Comparison of ENCODE assay signal across 8 mouse cellular contexts in genomic region chr3:75861677-75862076, GRCm38 (mm10).
A peak's percentile ranks its signal among the peaks of the same experiment; 100 is the strongest.
DNase-seq lines count a peak whose midpoint lies in the region; ATAC-seq and TF ChIP-seq lines count a peak whose summit lies in the region.

No protein-coding gene starts in this region.

- H3K27ac ChIP-seq in hindbrain, embryonic 10.5 days: no peak overlapping the region
- no peak overlapping the region for H3K27ac ChIP-seq in hindbrain, embryonic 13.5 days
- no peak overlapping the region for H3K27ac ChIP-seq in ES-E14 (ENCODE audit: insufficient read depth, low read depth, low read length, poor library complexity, severe bottlenecking)
- H3K27ac ChIP-seq in cortical plate, adult 2 months (ENCODE audit: insufficient read depth, low read length): no peak overlapping the region

- in situ Hi-C loops in ES-E14 (cut with MboI; ENCODE audit: low sequenced_read_pairs in 2 of 2, unreplicated experiment in 2 of 2): loop anchor here in 1 of 2 experiments (10.0 kb wide), 1 partner anchor 647 kb away; no protein-coding TSS in a partner anchor

- H3K27me3 ChIP-seq in hindbrain, embryonic 10.5 days (ENCODE audit: insufficient read depth, poor library complexity, severe bottlenecking): no peaks in the 10 kb centered on the region
- no peaks in the 10 kb centered on the region for H3K27me3 ChIP-seq in hindbrain, embryonic 13.5 days

- WGBS in hindbrain, embryonic 10.5 days: 31% methylated on average over 4 of the region's 4 CpGs
- WGBS in hindbrain, embryonic 13.5 days: 28% methylated on average over 4 of the region's 4 CpGs

- no peak overlapping the region for H3K9ac ChIP-seq in hindbrain, embryonic 13.5 days
- H3K9ac ChIP-seq in ES-E14 (ENCODE audit: insufficient read depth, low read depth, low read length, poor library complexity, severe bottlenecking): no peak overlapping the region

- H3K36me3 ChIP-seq in hindbrain, embryonic 10.5 days: no peaks in the 10 kb centered on the region
- H3K36me3 ChIP-seq in hindbrain, embryonic 13.5 days: no peaks in the 10 kb centered on the region
- no peaks in the 10 kb centered on the region for H3K36me3 ChIP-seq in ES-E14 (ENCODE audit: control insufficient read depth, insufficient read depth, low read length, poor library complexity, severe bottlenecking)

- H3K4me1 ChIP-seq in hindbrain, embryonic 10.5 days (replicated peaks): no peaks in the 10 kb centered on the region
- no peaks in the 10 kb centered on the region for H3K4me1 ChIP-seq in hindbrain, embryonic 13.5 days (replicated peaks)
- H3K4me1 ChIP-seq in ES-E14 (ENCODE audit: control insufficient read depth in 2 of 2, insufficient read depth in 2 of 2, low read length in 2 of 2, poor library complexity in 1 of 2): peaks cover 0 to 2% of the 10 kb centered on the region in 2 experiments; a peak in 1 of 4 replicates
- H3K4me1 ChIP-seq in cortical plate, adult 2 months (ENCODE audit: control insufficient read depth, insufficient read depth, low read length): no peaks in the 10 kb centered on the region

- H3K4me2 ChIP-seq in hindbrain, embryonic 13.5 days: no peak overlapping the region

- no peaks in the 10 kb centered on the region for H3K9me3 ChIP-seq in hindbrain, embryonic 10.5 days
- no peaks in the 10 kb centered on the region for H3K9me3 ChIP-seq in hindbrain, embryonic 13.5 days
- no peaks in the 10 kb centered on the region for H3K9me3 ChIP-seq in ES-E14 (ENCODE audit: control insufficient read depth, insufficient read depth, low read depth, low read length)

- TF ChIP-seq CTCF in cortical plate, adult 2 months (IDR thresholded peaks at IDR 0.05; ENCODE audit: extremely low read depth, insufficient read depth, low read length): peak; percentile 62

- no peak for TF ChIP-seq POLR2A in cortical plate, adult 2 months (IDR thresholded peaks at IDR 0.05; ENCODE audit: extremely low read depth, insufficient read depth, low read length)

- no peak for ATAC-seq in hindbrain, embryonic 13.5 days (ENCODE audit: low FRiP score)
- ATAC-seq in neutrophil, adult 5-6 weeks (ENCODE audit: extremely low read depth, insufficient number of reproducible peaks, low FRiP score, poor library complexity, severe bottlenecking): peak; percentile 85; the same call in 1 of the 2 replicates

- DNase-seq in hindbrain, embryonic 10.5 days (ENCODE audit: low spot score): peak; percentile 44
- peak; percentile 78 for DNase-seq in A20 (ENCODE audit: low read depth, low spot score)
- DNase-seq in ES-E14 (ENCODE audit: low read depth, low spot score): peak; percentile 44
- peak; percentile 30 for DNase-seq in kidney, postnatal 14 days
- DNase-seq in yolk sac, embryonic 10.5 days (ENCODE audit: low spot score): no peak

- no peak overlapping the region for H3K4me3 ChIP-seq in hindbrain, embryonic 10.5 days
- no peak overlapping the region for H3K4me3 ChIP-seq in hindbrain, embryonic 13.5 days
- no peak overlapping the region for H3K4me3 ChIP-seq in ES-E14 (ENCODE audit: insufficient read depth in 1 of 2, low read depth in 1 of 2, low read length in 2 of 2, poor library complexity in 1 of 2, severe bottlenecking in 1 of 2)
- no peak overlapping the region for H3K4me3 ChIP-seq in cortical plate, adult 2 months (ENCODE audit: insufficient read depth, low read length)

TF ChIP-seq in ES-E14, 5 proteins besides CTCF, POLR2A, EP300 and RAD21:
- TF ChIP-seq MAFK (IDR thresholded peaks at IDR 0.05; ENCODE audit: insufficient read depth, low read depth, low read length) (no peak), HCFC1 (IDR thresholded peaks at IDR 0.05; ENCODE audit: borderline replicate concordance, insufficient read depth, low read length) (no peak), ZC3H11A (IDR thresholded peaks at IDR 0.05; ENCODE audit: borderline replicate concordance, low read depth, low read length) (peak; percentile 66; the same call in 1 of the 2 replicates)
